Mouse (Mus musculus): ENCODE data around the gene Mdc1.
"Not testable (repeated sequence)": the region's sequence is repeated elsewhere in the genome, so short reads cannot be mapped to it uniquely, and the experiment has no call there.

The Mdc1 gene

GRCm38 (mm10) chr17:35822564-35822963 is 18.8 kb upstream of the Mdc1 start:
- DNase-seq (ENCODE audit: low spot score in 2 of 2): peak in 1 of 2 experiments; percentile 11

DNA sequence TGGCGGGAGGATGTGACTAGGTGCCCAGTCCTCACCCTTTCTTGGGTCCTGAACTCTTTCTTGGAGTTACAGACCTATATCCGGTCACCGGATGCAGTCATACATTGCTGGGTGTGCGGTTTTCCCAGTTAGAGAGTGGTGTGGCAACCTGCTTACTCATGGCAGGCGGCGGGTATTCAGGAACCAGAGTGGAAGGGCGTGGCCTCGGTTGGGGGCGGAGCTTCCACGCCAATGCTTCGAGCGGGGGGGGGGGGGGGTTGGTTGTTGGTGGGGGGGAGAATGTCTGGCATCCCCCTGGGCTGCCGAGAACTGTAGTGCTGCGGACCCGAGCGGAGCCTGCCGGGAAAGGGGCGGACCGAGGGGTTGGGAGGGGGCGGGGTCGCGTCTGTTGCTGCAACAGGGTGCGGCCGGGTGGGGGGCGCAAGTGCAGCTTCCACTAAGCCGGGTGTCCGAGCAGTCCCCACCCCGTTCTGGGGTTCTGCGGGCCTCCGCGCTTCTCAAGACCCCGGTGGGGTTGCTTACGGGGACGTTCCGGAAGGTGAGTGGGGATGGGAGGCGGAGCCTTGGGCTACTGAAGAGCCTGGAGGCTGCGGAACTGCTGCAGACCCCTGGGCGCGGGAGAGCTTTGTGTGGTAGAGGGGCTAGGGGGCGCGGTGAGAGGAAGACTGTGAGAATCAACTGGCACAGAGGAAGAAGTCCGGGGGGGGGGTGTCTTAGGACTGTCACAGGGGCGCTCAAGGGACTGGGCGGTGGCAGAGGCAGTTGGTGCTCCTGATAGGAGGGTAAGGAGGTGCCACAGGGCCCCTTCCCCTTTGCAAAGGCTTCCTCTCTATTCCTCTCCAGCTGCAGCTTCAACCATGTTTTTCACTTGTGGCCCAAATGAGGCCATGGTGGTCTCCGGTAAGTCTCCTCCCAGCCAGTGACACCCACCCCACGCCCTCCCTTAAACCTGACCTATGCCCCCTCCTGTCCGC is 18.1 kb upstream of the Mdc1 start, which contains the start of gene Flot1:
Flot1 (plus strand) TSS at position 267 of the 974 bp plus-strand sequence.
- DNase-seq (ENCODE audit: low spot score in 2 of 2): peak; percentile 71 to 78

DNA sequence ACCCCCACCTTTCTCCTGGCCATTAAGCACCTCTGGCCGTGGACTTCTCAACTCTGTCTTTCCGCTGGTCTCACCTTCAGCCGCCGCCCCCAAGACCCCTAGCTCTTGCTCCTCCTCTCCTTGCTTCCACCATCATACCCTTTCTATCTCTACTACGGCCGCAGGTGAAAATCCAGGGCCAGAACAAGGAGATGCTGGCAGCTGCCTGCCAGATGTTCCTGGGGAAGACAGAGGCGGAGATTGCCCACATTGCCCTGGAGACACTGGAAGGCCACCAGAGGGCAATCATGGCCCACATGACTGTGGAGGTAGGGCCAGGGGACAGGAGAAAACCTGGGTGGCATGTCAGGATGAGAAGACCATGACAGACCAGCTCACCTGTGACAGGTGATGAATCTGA is 16.9 kb upstream of the Mdc1 start:
- DNase-seq (ENCODE audit: low spot score in 2 of 2): peak in 1 of 2 experiments; percentile 26

DNA sequence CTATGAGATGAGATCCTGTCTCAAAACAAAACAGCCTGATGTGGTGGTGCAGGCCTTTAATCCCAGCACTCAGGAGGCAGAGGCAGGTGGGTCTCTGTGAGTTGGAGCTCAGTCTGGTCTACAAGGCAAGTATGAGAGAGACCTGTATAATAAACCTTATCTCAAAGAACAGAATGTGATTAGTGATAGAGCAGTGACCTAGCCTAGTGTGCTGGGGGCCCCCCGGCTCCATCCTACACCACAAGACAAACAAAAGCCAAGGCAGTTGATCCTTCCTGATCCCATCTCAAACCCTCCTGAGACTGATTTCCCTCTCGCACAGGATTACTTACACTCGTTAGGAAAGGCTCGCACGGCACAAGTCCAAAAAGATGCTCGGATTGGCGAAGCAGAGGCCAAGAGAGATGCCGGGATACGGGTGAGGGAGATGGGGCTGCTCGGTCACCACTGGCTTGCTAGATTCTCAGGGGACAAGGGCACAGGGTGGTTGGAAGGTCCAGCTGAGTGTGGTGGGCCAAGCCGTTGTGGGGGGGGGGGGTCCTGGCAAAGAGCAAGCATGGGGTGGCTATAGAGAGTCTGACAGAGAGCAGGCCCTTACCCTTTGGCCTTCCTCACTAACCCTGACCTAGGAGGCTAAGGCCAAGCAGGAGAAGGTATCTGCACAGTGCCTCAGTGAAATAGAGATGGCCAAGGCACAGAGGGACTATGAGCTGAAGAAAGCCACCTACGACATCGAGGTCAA is 16.0 kb upstream of the Mdc1 start:
- no peak for DNase-seq (ENCODE audit: low spot score in 2 of 2)

GRCm38 (mm10) chr17:35829737-35830136 is 11.6 kb upstream of the Mdc1 start:
- DNase-seq (ENCODE audit: low spot score in 2 of 2): peak; percentile 89 to 95

- DNase-seq (ENCODE audit: low spot score in 2 of 2): no peak
These were observed 8.7 kb upstream of the Mdc1 start for GRCm38 (mm10) chr17:35832400-35833238.

DNA sequence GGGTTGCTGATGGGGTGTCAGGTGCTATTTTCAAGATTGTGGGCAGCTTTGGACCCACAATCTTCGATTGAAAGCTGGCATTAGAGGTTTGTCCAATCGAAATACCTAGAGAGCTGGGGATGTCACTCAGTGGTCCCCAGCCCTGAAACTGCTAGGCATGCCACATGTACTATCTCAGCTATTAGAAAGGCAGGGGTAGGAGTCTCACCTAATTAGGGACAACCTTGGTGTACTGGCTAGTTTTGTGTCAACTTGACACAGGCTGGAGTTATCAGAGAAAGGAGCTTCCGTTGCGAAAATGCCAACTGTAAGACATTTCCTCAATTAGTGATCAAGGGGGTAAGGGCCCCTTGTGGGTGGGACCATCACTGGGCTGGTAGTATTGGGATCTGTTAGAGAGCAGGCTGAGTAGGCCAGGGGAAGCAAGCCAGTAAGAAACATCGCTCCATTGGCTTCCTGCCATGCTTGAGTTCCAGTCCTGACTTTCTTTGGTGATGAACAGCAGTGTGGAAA is 8.0 kb upstream of the Mdc1 start:
- DNase-seq (ENCODE audit: low spot score in 2 of 2): no peak

GRCm38 (mm10) chr17:35833894-35834293 is 7.4 kb upstream of the Mdc1 start:
- no peak for DNase-seq (ENCODE audit: low spot score in 2 of 2)

DNA sequence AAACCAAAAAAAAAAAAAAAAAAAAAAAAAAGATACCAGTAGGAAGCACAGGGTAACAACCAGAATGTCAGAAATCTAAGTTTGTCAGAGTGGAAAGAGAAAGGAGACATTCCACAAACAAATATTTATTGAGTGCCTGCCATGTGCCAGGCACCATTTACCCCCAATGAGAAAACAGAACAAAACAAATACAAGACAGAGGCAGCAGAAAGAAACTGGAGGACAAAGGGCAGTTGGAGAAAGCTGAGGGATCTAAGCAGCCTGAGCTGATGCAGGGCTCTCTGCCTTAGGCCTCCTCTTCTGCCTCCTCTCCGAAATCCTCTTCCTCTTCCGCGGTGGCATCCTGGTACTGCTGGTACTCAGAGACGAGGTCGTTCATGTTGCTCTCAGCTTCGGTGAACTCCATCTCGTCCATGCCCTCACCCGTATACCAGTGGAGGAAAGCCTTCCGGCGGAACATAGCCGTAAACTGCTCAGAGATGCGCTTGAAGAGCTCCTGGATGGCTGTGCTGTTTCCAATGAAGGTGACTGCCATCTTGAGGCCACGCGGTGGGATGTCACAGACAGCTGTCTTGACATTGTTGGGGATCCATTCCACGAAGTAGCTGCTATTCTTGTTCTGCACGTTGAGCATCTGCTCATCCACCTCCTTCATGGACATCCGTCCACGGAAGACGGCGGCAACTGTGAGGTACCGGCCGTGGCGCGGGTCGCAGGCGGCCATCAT is 6.5 kb upstream of the Mdc1 start:
- DNase-seq (ENCODE audit: low spot score in 2 of 2): no peak

- no peak for DNase-seq (ENCODE audit: low spot score in 2 of 2)
These were observed 5.7 kb upstream of the Mdc1 start for GRCm38 (mm10) chr17:35835424-35836140.

- peak; percentile 75 to 82 for DNase-seq (ENCODE audit: low spot score in 2 of 2)
These were observed 4.9 kb upstream of the Mdc1 start for GRCm38 (mm10) chr17:35836178-35836965.

DNA sequence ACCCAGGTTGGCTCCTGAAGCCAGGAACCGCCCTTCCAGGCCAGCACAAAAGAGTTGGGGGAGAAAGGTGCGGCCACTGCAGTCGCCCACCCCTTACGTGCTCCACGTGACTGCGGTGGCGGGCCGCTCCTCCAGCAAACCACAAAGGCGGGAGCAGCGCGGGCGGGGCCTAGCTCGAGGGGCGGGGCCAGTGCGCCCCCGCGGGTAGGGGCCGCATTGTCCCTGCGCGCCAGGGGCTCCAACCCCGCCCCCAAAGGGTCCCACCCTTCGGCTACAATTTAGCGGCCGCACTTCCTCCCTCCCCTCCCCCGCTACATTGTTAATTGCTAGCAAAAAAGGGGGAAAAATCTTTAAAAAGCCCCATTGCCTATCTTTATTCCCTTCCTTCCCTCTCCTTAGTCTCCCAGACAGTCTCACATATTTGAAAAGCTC is 4.3 kb upstream of the Mdc1 start:
- peak; percentile 94 to 95 for DNase-seq (ENCODE audit: low spot score in 2 of 2)

- DNase-seq (ENCODE audit: low spot score in 2 of 2): peak; percentile 68 to 70
These were observed 3.8 kb upstream of the Mdc1 start for GRCm38 (mm10) chr17:35837487-35837886.

DNA sequence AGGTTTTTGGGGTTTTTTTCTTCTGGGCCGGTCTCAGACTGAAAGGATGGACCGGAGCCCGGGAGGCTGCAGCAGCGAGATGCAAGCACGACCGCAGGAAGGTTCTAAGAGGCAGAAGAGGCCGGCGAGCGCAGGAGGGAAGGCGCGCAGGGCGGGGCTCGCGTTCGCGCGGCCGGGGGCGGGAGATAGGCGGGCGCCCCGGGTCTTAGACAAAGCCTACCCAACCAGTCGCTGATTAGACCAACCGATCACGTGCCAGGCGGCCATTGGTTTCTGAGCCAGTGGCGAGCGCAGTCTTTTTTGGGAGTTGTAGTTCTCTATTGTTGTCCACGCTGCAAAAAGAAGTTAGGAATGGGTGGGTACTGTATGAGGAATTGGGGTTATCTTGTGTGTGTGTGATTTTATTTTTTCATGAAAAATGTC is 3.2 kb upstream of the Mdc1 start, which contains the start of gene Tubb5:
Tubb5 (minus strand) TSS at position 185 of the 423 bp plus-strand sequence.
- peak; percentile 95 to 96 for DNase-seq (ENCODE audit: low spot score in 2 of 2)

DNA sequence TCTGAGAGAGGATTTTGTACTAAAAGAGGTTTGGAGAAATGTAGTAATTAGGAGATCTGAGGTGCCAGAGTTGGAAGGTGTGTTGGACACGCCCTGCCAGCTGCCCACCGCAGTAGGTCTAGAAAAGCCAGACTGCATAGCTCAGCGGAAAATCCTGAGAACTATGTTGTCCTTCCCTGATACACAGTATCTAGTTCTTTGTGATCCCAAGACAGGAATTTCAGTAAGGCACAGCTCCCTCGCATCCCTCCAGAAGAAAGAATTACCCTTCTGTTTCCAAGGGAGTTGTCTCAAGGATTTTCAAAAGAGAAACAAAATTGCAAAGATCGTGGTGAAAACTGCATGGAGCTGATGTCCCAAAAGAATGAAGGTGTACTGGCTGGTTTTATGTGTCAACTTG is 2.7 kb upstream of the Mdc1 start:
- DNase-seq (ENCODE audit: low spot score in 2 of 2): no peak

GRCm38 (mm10) chr17:35839002-35839401 is 2.3 kb upstream of the Mdc1 start:
- DNase-seq (ENCODE audit: low spot score in 2 of 2): not testable (repeated sequence)

- DNase-seq (ENCODE audit: low spot score in 2 of 2): no peak
These were observed 754 bp upstream of the Mdc1 start for GRCm38 (mm10) chr17:35840561-35840960.

GRCm38 (mm10) chr17:35842006-35842405 is 691 bp downstream of the Mdc1 start:
- no peak for DNase-seq (ENCODE audit: low spot score in 2 of 2)

GRCm38 (mm10) chr17:35843514-35843913 is 2.2 kb downstream of the Mdc1 start:
- DNase-seq (ENCODE audit: low spot score in 2 of 2): no peak

Data from thymus, postnatal 10 days (tissue).